Mouse (Mus musculus): ENCODE measurements around the gene Tmc4.

DNA sequence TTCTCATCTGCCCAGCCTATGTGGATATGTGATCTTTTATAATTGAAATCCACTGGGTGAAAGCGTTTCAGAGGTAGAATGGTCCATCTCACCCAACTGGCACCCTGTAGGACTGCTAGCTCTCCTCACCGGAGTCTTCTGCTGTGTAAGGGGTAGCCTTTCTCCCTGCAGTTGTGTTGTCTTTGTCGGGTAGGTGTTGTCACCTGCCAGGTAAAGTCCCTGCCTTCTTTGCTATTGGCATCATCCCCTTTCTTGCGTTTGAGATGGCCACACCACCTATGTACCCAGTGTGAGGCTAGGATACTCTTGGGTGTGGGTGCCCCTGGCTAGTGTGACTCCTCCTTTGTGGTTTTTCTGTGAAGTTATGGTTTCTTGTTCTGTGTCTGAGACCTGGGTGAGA, 30.7 kb downstream of the Tmc4 start:
- TF ChIP-seq POLR2A (IDR thresholded peaks at IDR 0.05; ENCODE audit: control insufficient read depth, low read depth, low read length) = no peak
- no peak for TF ChIP-seq CTCF (IDR thresholded peaks at IDR 0.05; ENCODE audit: control insufficient read depth, insufficient read depth, insufficient replicate concordance, low read depth, low read length)

Measured in testis, adult 2 months (tissue).